Mouse (Mus musculus) cortical plate, adult 2 months (tissue): ENCODE measurements around the gene Cacna2d4.

ENCODE experiments used
- CTCF ChIP-seq: fragments of 200-500 bp; IDR thresholded peaks from 2 replicates; pipeline ENCODE4 v1.5.1; 2011; ENCODE audit warnings: mild to moderate bottlenecking, control low read depth, low read length; ENCODE audit not compliant: insufficient read depth; ENCODE audit errors: extremely low read depth
- POLR2A ChIP-seq: fragments of 200-500 bp; IDR thresholded peaks from 2 replicates; pipeline ENCODE4 v1.6.1; 2011; ENCODE audit warnings: mild to moderate bottlenecking, low read length, control low read depth; ENCODE audit not compliant: insufficient read depth; ENCODE audit errors: extremely low read depth

- no peak for TF ChIP-seq CTCF
- no peak for TF ChIP-seq POLR2A
These were observed 23.0 kb upstream of the Cacna2d4 start for GRCm38 (mm10) chr6:119213375-119213774.
